Comparison of ENCODE assay signal across 22 mouse cellular contexts in genomic region chr10:82046603-82047002, GRCm38 (mm10). TPM values are rescaled to one million over a fixed set of nuclear protein-coding genes. Genes with fewer than 3 reads are reported as not detected.
DNase-seq lines count a peak whose midpoint lies in the region; ATAC-seq and TF ChIP-seq lines count a peak whose summit lies in the region.
"Had no signal": no experiment of that assay in that cellular context is flagged by ENCODE, and none has a peak within 500 bp of the region (broad histone marks: within the 10 kb centered on the region; RNA-seq: fewer than 3 reads in every experiment).

No protein-coding gene starts in this region.

- peak; percentile 62 for TF ChIP-seq CTCF in ES-Bruce4 (IDR thresholded peaks at IDR 0.05; ENCODE audit: low read depth, low read length)

- TF ChIP-seq EP300 in ES-Bruce4 (IDR thresholded peaks at IDR 0.05; ENCODE audit: insufficient read depth, low read depth, low read length) = no peak

- no peak for TF ChIP-seq POLR2A in ES-Bruce4 (IDR thresholded peaks at IDR 0.05; ENCODE audit: insufficient read depth, low read length)

- no peak overlapping the region for H3K27ac ChIP-seq in ES-Bruce4 (ENCODE audit: insufficient read depth, low read length)
- H3K27ac ChIP-seq: embryonic facial prominence, embryonic 12.5 days; embryonic facial prominence, embryonic 15.5 days; forebrain, embryonic 12.5 days; forebrain, embryonic 15.5 days; hindbrain, postnatal 0 days had no signal

- no peaks in the 10 kb centered on the region for H3K27me3 ChIP-seq in ES-Bruce4 (ENCODE audit: control insufficient read depth, insufficient read depth, low read length, poor library complexity, severe bottlenecking)
- H3K27me3 ChIP-seq: embryonic facial prominence, embryonic 12.5 days; embryonic facial prominence, embryonic 15.5 days; forebrain, embryonic 12.5 days; forebrain, embryonic 15.5 days; heart, embryonic 12.5 days; heart, embryonic 15.5 days had no signal

- H3K36me3 ChIP-seq in ES-Bruce4 (ENCODE audit: control insufficient read depth, insufficient read depth, low read length, poor library complexity, severe bottlenecking) = no peaks in the 10 kb centered on the region; the same call in 1 of the 2 replicates

- intact Hi-C loops in left cerebral cortex, postnatal 25 days (cut with DNase I) = no loop called here

- no peak overlapping the region for H3K4me3 ChIP-seq in ES-Bruce4 (ENCODE audit: low read depth, low read length)
- H3K4me3 ChIP-seq: embryonic facial prominence, embryonic 15.5 days; forebrain, embryonic 12.5 days had no signal

- ATAC-seq in activated CD4-positive, CD25-positive, alpha-beta regulatory T cell, adult 4 months = no peak
- ATAC-seq: hindbrain, postnatal 0 days; inflammation-experienced regulatory T-cells, adult 6 months; intestine, embryonic 16.5 days had no signal

- H3K9me3 ChIP-seq in ES-Bruce4 (replicated peaks; ENCODE audit: control insufficient read depth, insufficient read depth, low read length, poor library complexity, severe bottlenecking) = peaks cover 15% of the 10 kb centered on the region

- H3K4me1 ChIP-seq in ES-Bruce4 (ENCODE audit: control insufficient read depth, insufficient read depth, low read length) = no peaks in the 10 kb centered on the region
- H3K4me1 ChIP-seq: forebrain, embryonic 12.5 days; heart, embryonic 12.5 days had no signal

- no peak overlapping the region for H3K9ac ChIP-seq in ES-Bruce4 (ENCODE audit: low read depth, poor library complexity, severe bottlenecking)
- H3K9ac ChIP-seq: embryonic facial prominence, embryonic 12.5 days; embryonic facial prominence, embryonic 15.5 days; forebrain, embryonic 12.5 days; heart, embryonic 12.5 days; heart, embryonic 15.5 days had no signal

- DNase-seq in 416B (ENCODE audit: low read depth) = peak; percentile 26
- peak; percentile 25 for DNase-seq in A20 (ENCODE audit: low read depth, low spot score)
- DNase-seq in ZHBTc4 (ENCODE audit: low read depth, low spot score) = peak; percentile 62
- DNase-seq in left cerebral cortex, postnatal 25 days (ENCODE audit: low spot score in 2 of 2) = no peak
- DNase-seq: adrenal gland, adult 2 months; adrenal gland, postnatal 14 days; B cell, adult 2 months; cerebellum, adult 11 months; cerebellum, postnatal 25 days; gastrocnemius, postnatal 25 days; heart, postnatal 36 days had no signal

RNA-seq across cellular contexts. Expression of gene Zfp873, which starts 1.3 kb away (rescaled TPM):
- 6.3 and 7.9 TPM in 2 replicates for polyA plus RNA-seq in ES-Bruce4 (2011; ENCODE audit: insufficient read depth, insufficient read length, low read depth, missing spikeins)
- 10 to 100 TPM; 12.5 to 13.2 TPM for polyA plus RNA-seq in activated CD4-positive, CD25-positive, alpha-beta regulatory T cell, adult 4 months (2017; shearing (Covaris generic))
- 10 to 100 TPM; 10.4 to 10.6 TPM for total RNA-seq in left cerebral cortex, postnatal 25 days (2021)

RNA-seq across cellular contexts. Expression of gene BC024063, which starts 36.5 kb away (rescaled TPM):
- 5.0 and 5.5 TPM in 2 replicates for polyA plus RNA-seq in ES-Bruce4 (2011; ENCODE audit: insufficient read depth, insufficient read length, low read depth, missing spikeins)
- 1 to 10 TPM; 5.1 to 5.9 TPM for polyA plus RNA-seq in activated CD4-positive, CD25-positive, alpha-beta regulatory T cell, adult 4 months (2017; shearing (Covaris generic))
- 1 to 10 TPM; 7.9 to 8.6 TPM for total RNA-seq in left cerebral cortex, postnatal 25 days (2021)
- polyA plus RNA-seq: adrenal gland, adult 2 months had no signal

Comparison
In these comparisons a context has a peak if more than half of its experiments do, and no peak if none do; other contexts are left out.
1. DNase-seq: peak in 416B (single experiment), A20 (single experiment) and ZHBTc4 (single experiment); none in left cerebral cortex, postnatal 25 days (0 of 2).